Mouse (Mus musculus) myocyte (in vitro differentiated cells): ENCODE results near the gene Gcnt7. TPM values are rescaled to one million over a fixed set of nuclear protein-coding genes. Genes with fewer than 3 reads are reported as not detected.

Experiments
- H3K27me3 ChIP-seq: one replicate; pipeline ENCODE4 v1.6.1; 2011; ENCODE audit not compliant: control insufficient read depth, insufficient read depth, insufficient read length
- H3K36me3 ChIP-seq: one replicate; pipeline ENCODE4 v1.6.1; 2011; ENCODE audit not compliant: control insufficient read depth, insufficient read depth
- H3K4me2 ChIP-seq: one replicate; pipeline ENCODE4 v1.6.1; 2011; ENCODE audit warnings: low read depth, control low read depth
- H3K4me3 ChIP-seq: one replicate; pipeline ENCODE4 v1.5.1; 2011; ENCODE audit warnings: mild to moderate bottlenecking, control low read depth, moderate library complexity
- H3K79me2 ChIP-seq: one replicate; pipeline ENCODE4 v1.6.1; 2011; ENCODE audit not compliant: control insufficient read depth, insufficient read depth
- H3ac ChIP-seq: one replicate; pipeline ENCODE4 v1.6.1; 2011; ENCODE audit not compliant: control insufficient read depth, insufficient read length
- CEBPB ChIP-seq: IDR thresholded peaks from 2 replicates; pipeline ENCODE4 v1.6.1; 2011; ENCODE audit warnings: mild to moderate bottlenecking, moderate library complexity; ENCODE audit not compliant: poor library complexity, insufficient read depth, severe bottlenecking
- E2F4 ChIP-seq: IDR thresholded peaks from one replicate; pipeline ENCODE4 v1.6.1; 2011; ENCODE audit warnings: mild to moderate bottlenecking, control low read depth, moderate library complexity; ENCODE audit not compliant: insufficient read depth
- MAX ChIP-seq: IDR thresholded peaks from one replicate; pipeline ENCODE4 v1.6.1; 2011; ENCODE audit warnings: low read depth, mild to moderate bottlenecking, control low read depth
- MYOD1 ChIP-seq, 3 experiments: IDR thresholded peaks; one replicate each; pipeline ENCODE4 v1.6.1; 2011; ENCODE audit warnings: control low read depth in 2 of 3, low read depth in 2 of 3, mild to moderate bottlenecking in 2 of 3, moderate library complexity in 1 of 3; ENCODE audit not compliant: insufficient read length in 2 of 3, control insufficient read depth in 1 of 3
- MYOG ChIP-seq, 3 experiments: IDR thresholded peaks; one replicate each; pipeline ENCODE4 v1.6.1; 2011; ENCODE audit warnings: control low read depth in 2 of 3, low read depth in 2 of 3, mild to moderate bottlenecking in 2 of 3; ENCODE audit not compliant: insufficient read length in 2 of 3, control insufficient read depth in 1 of 3, insufficient read depth in 1 of 3
- POLR2A ChIP-seq: IDR thresholded peaks from one replicate; pipeline ENCODE4 v1.6.1; 2011; ENCODE audit warnings: low read depth, mild to moderate bottlenecking, control low read depth, moderate library complexity; ENCODE audit not compliant: insufficient read length
- POLR2AphosphoS2 ChIP-seq: IDR thresholded peaks from one replicate; pipeline ENCODE4 v1.6.1; 2011; ENCODE audit warnings: low read depth, control low read depth; ENCODE audit not compliant: insufficient read length
- REST ChIP-seq: IDR thresholded peaks from one replicate; pipeline ENCODE4 v1.6.1; 2011; ENCODE audit warnings: mild to moderate bottlenecking, control low read depth, moderate library complexity; ENCODE audit not compliant: insufficient read depth, insufficient read length
- SRF ChIP-seq: IDR thresholded peaks from one replicate; pipeline ENCODE4 v1.6.1; 2011; ENCODE audit warnings: low read depth; ENCODE audit not compliant: control insufficient read depth, insufficient read length
- TCF12 ChIP-seq: IDR thresholded peaks from one replicate; pipeline ENCODE4 v1.6.1; 2011; ENCODE audit warnings: mild to moderate bottlenecking, control low read depth; ENCODE audit not compliant: poor library complexity, insufficient read depth, severe bottlenecking
- TCF3 ChIP-seq: IDR thresholded peaks from one replicate; pipeline ENCODE4 v1.6.1; 2011; ENCODE audit warnings: low read depth, control low read depth; ENCODE audit not compliant: insufficient read length
- USF1 ChIP-seq: IDR thresholded peaks from one replicate; pipeline ENCODE4 v1.6.1; 2011; ENCODE audit warnings: low read depth, mild to moderate bottlenecking, control low read depth, moderate library complexity
- polyA plus RNA-seq: library from polyadenylated mRNA; unstranded; fragments of >200 nt; fragmentation: generic; extraction: Trizol; gene quantifications from one replicate; pipeline ENCODE4 v1.2.1, GENCODE M21; 2012; ENCODE audit warnings: missing spikeins

Gene Gcnt7
- polyA plus RNA-seq, 1 experiment, result 0.17 TPM

- no peak overlapping the region for H3K4me3 ChIP-seq
- TF ChIP-seq MAX, result no peak
- TF ChIP-seq SRF, result no peak
- no peak for TF ChIP-seq POLR2A
- no peak for TF ChIP-seq CEBPB
- no peak for TF ChIP-seq TCF12
- TF ChIP-seq MYOD1 (IDR thresholded peaks at IDR 0.05; ENCODE audit: control insufficient read depth in 1 of 3, insufficient read length in 2 of 3, low read depth in 2 of 3), result no peak
- TF ChIP-seq MYOG (IDR thresholded peaks at IDR 0.05; ENCODE audit: control insufficient read depth in 1 of 3, insufficient read depth in 1 of 3, insufficient read length in 2 of 3, low read depth in 2 of 3), result no peak
- no peak for TF ChIP-seq REST
- no peak for TF ChIP-seq POLR2AphosphoS2
- TF ChIP-seq USF1, result no peak
- no peak for TF ChIP-seq TCF3
- TF ChIP-seq E2F4, result no peak
- H3K4me2 ChIP-seq, result no peak overlapping the region
- H3K79me2 ChIP-seq, result no peaks in the 10 kb centered on the region
- H3K27me3 ChIP-seq, result peaks cover 61% of the 10 kb centered on the region
- no peak overlapping the region for H3ac ChIP-seq
- no peaks in the 10 kb centered on the region for H3K36me3 ChIP-seq
These were observed 27.8 kb downstream of the Gcnt7 start for GRCm38 (mm10) chr2:172430609-172431008.

- H3K4me3 ChIP-seq, result no peak overlapping the region
- TF ChIP-seq REST (no peak), MYOG (IDR thresholded peaks at IDR 0.05; ENCODE audit: control insufficient read depth in 1 of 3, insufficient read depth in 1 of 3, insufficient read length in 2 of 3, low read depth in 2 of 3) (no peak), POLR2AphosphoS2 (no peak), MYOD1 (IDR thresholded peaks at IDR 0.05; ENCODE audit: control insufficient read depth in 1 of 3, insufficient read length in 2 of 3, low read depth in 2 of 3) (no peak), TCF12 (no peak), E2F4 (no peak)
- H3K36me3 ChIP-seq, result no peaks in the 10 kb centered on the region
- H3K27me3 ChIP-seq, result peaks cover 7% of the 10 kb centered on the region
- no peaks in the 10 kb centered on the region for H3K79me2 ChIP-seq
- H3K4me2 ChIP-seq, result no peak overlapping the region
- no peak overlapping the region for H3ac ChIP-seq
These were observed 40.2 kb downstream of the Gcnt7 start for GRCm38 (mm10) chr2:172418208-172418607.

- H3K36me3 ChIP-seq, result no peaks in the 10 kb centered on the region
- no peaks in the 10 kb centered on the region for H3K27me3 ChIP-seq
- no peak overlapping the region for H3K4me2 ChIP-seq
- no peak for TF ChIP-seq REST
- no peak for TF ChIP-seq USF1
- TF ChIP-seq MYOD1 (IDR thresholded peaks at IDR 0.05; ENCODE audit: control insufficient read depth in 1 of 3, insufficient read length in 2 of 3, low read depth in 2 of 3), result no peak
- no peak for TF ChIP-seq E2F4
- TF ChIP-seq TCF12, result no peak
- TF ChIP-seq CEBPB, result no peak
- TF ChIP-seq POLR2A, result no peak
- no peak for TF ChIP-seq SRF
- TF ChIP-seq POLR2AphosphoS2, result no peak
- no peak for TF ChIP-seq TCF3
- TF ChIP-seq MYOG (IDR thresholded peaks at IDR 0.05; ENCODE audit: control insufficient read depth in 1 of 3, insufficient read depth in 1 of 3, insufficient read length in 2 of 3, low read depth in 2 of 3), result no peak
- no peak for TF ChIP-seq MAX
- no peak overlapping the region for H3ac ChIP-seq
- no peak overlapping the region for H3K4me3 ChIP-seq
- no peaks in the 10 kb centered on the region for H3K79me2 ChIP-seq
These were observed 41.5 kb downstream of the Gcnt7 start for GRCm38 (mm10) chr2:172416876-172417275.

- no peaks in the 10 kb centered on the region for H3K27me3 ChIP-seq
- no peak overlapping the region for H3ac ChIP-seq
- no peaks in the 10 kb centered on the region for H3K36me3 ChIP-seq
- no peaks in the 10 kb centered on the region for H3K79me2 ChIP-seq
- TF ChIP-seq REST (no peak), MYOD1 (IDR thresholded peaks at IDR 0.05; ENCODE audit: control insufficient read depth in 1 of 3, insufficient read length in 2 of 3, low read depth in 2 of 3) (no peak), CEBPB (no peak), E2F4 (no peak), USF1 (no peak), MAX (no peak), SRF (no peak), POLR2A (no peak), MYOG (IDR thresholded peaks at IDR 0.05; ENCODE audit: control insufficient read depth in 1 of 3, insufficient read depth in 1 of 3, insufficient read length in 2 of 3, low read depth in 2 of 3) (no peak)
- H3K4me2 ChIP-seq, result no peak overlapping the region
- no peak overlapping the region for H3K4me3 ChIP-seq
These were observed 42.2 kb downstream of the Gcnt7 start for GRCm38 (mm10) chr2:172416218-172416617.

GRCm38 (mm10) chr2:172413894-172414293 is 44.5 kb downstream of the Gcnt7 start:
- H3ac ChIP-seq, result no peak overlapping the region
- no peak overlapping the region for H3K4me3 ChIP-seq
- H3K27me3 ChIP-seq, result no peaks in the 10 kb centered on the region
- TF ChIP-seq MAX (no peak), E2F4 (no peak), USF1 (no peak), MYOG (IDR thresholded peaks at IDR 0.05; ENCODE audit: control insufficient read depth in 1 of 3, insufficient read depth in 1 of 3, insufficient read length in 2 of 3, low read depth in 2 of 3) (no peak), POLR2A (no peak), SRF (no peak), REST (no peak), TCF3 (no peak), MYOD1 (IDR thresholded peaks at IDR 0.05; ENCODE audit: control insufficient read depth in 1 of 3, insufficient read length in 2 of 3, low read depth in 2 of 3) (no peak), CEBPB (no peak), POLR2AphosphoS2 (no peak), TCF12 (no peak)
- H3K4me2 ChIP-seq, result no peak overlapping the region
- H3K79me2 ChIP-seq, result no peaks in the 10 kb centered on the region
- no peaks in the 10 kb centered on the region for H3K36me3 ChIP-seq
